In genomic region chr11:114807025-114807424, GRCm38 (mm10) we compare ENCODE assay signal across 39 mouse cellular contexts. TPM values are rescaled to one million over a fixed set of nuclear protein-coding genes. Genes with fewer than 3 reads are reported as not detected.
A peak's percentile ranks its signal among the peaks of the same experiment; 100 is the strongest.
DNase-seq lines count a peak whose midpoint lies in the region; ATAC-seq lines count a peak whose summit lies in the region.
"Had no signal": no experiment of that assay in that cellular context is flagged by ENCODE, and none has a peak within 500 bp of the region (broad histone marks: within the 10 kb centered on the region; RNA-seq: fewer than 3 reads in every experiment).

No protein-coding gene starts in this region.

- DNase-seq in forebrain, embryonic 11.5 days (ENCODE audit: low spot score): no peak
- no peak for DNase-seq in neural tube, embryonic 10.5 days (ENCODE audit: extremely low spot score, low spot score)
- DNase-seq in gastrocnemius, postnatal 14 days: no peak
- no peak for DNase-seq in cerebellum, adult 9-11 months
- DNase-seq: adrenal gland, postnatal 10 days; cerebellum, postnatal 14 days; heart, adult 2 months; kidney, adult 18-20 months; kidney, postnatal 25 days; lung, postnatal 14 days; right cerebral cortex, postnatal 25 days; thymus, adult 18-20 months; thymus, postnatal 25 days had no signal

- no peaks in the 10 kb centered on the region for H3K9me3 ChIP-seq in forebrain, embryonic 12.5 days
- H3K9me3 ChIP-seq in forebrain, embryonic 11.5 days (ENCODE audit: control insufficient read depth, low read length): no peaks in the 10 kb centered on the region
- H3K9me3 ChIP-seq in neural tube, embryonic 13.5 days: no peaks in the 10 kb centered on the region
- no peaks in the 10 kb centered on the region for H3K9me3 ChIP-seq in hindbrain, embryonic 12.5 days (replicated peaks)
- H3K9me3 ChIP-seq: embryonic facial prominence, embryonic 15.5 days; heart, embryonic 12.5 days; limb, embryonic 12.5 days; liver, embryonic 15.5 days; neural tube, embryonic 15.5 days had no signal

- no peak overlapping the region for H3K4me3 ChIP-seq in forebrain, embryonic 12.5 days (replicated peaks)
- no peak overlapping the region for H3K4me3 ChIP-seq in forebrain, embryonic 11.5 days (ENCODE audit: low read depth, low read length)
- no peak overlapping the region for H3K4me3 ChIP-seq in neural tube, embryonic 13.5 days
- no peak overlapping the region for H3K4me3 ChIP-seq in hindbrain, embryonic 12.5 days
- H3K4me3 ChIP-seq: embryonic facial prominence, embryonic 15.5 days; heart, adult 2 months; heart, embryonic 12.5 days; kidney, embryonic 15.5 days; layer of hippocampus, adult 2 months; left cerebral cortex, adult 2 months; limb, embryonic 12.5 days; liver, embryonic 15.5 days; neural tube, embryonic 15.5 days had no signal

- no peak overlapping the region for H3K9ac ChIP-seq in forebrain, embryonic 12.5 days
- H3K9ac ChIP-seq in forebrain, embryonic 11.5 days (ENCODE audit: low read length): no peak overlapping the region
- H3K9ac ChIP-seq in neural tube, embryonic 13.5 days: no peak overlapping the region
- H3K9ac ChIP-seq in hindbrain, embryonic 12.5 days: no peak overlapping the region
- H3K9ac ChIP-seq: embryonic facial prominence, embryonic 15.5 days; heart, embryonic 12.5 days; kidney, embryonic 15.5 days; limb, embryonic 12.5 days; liver, embryonic 15.5 days; lung, embryonic 14.5 days; neural tube, embryonic 15.5 days had no signal

- no peaks in the 10 kb centered on the region for H3K36me3 ChIP-seq in forebrain, embryonic 12.5 days (replicated peaks)
- no peaks in the 10 kb centered on the region for H3K36me3 ChIP-seq in forebrain, embryonic 11.5 days (ENCODE audit: control insufficient read depth, insufficient read depth, low read length)
- H3K36me3 ChIP-seq in neural tube, embryonic 13.5 days: no peaks in the 10 kb centered on the region
- H3K36me3 ChIP-seq in hindbrain, embryonic 12.5 days: no peaks in the 10 kb centered on the region
- H3K36me3 ChIP-seq: embryonic facial prominence, embryonic 15.5 days; heart, embryonic 12.5 days; kidney, embryonic 15.5 days; limb, embryonic 12.5 days; liver, embryonic 15.5 days; neural tube, embryonic 15.5 days had no signal

- peaks cover 50% of the 10 kb centered on the region for H3K4me1 ChIP-seq in forebrain, embryonic 12.5 days
- peaks cover 16% of the 10 kb centered on the region; the same call in 1 of the 2 replicates for H3K4me1 ChIP-seq in forebrain, embryonic 11.5 days (replicated peaks; ENCODE audit: control insufficient read depth, insufficient read depth, low read length)
- peaks cover 37% of the 10 kb centered on the region for H3K4me1 ChIP-seq in neural tube, embryonic 13.5 days (replicated peaks)
- H3K4me1 ChIP-seq in hindbrain, embryonic 12.5 days: peaks cover 57% of the 10 kb centered on the region

- ATAC-seq in forebrain, embryonic 12.5 days (ENCODE audit: low FRiP score): no peak
- ATAC-seq in forebrain, embryonic 11.5 days (replicated peaks; ENCODE audit: low FRiP score): no peak
- ATAC-seq in neural tube, embryonic 13.5 days (ENCODE audit: low read depth): no peak
- no peak for ATAC-seq in hindbrain, embryonic 12.5 days (ENCODE audit: low FRiP score)
- ATAC-seq: Patski had no signal

- intact Hi-C loops in gastrocnemius, postnatal 14 days (cut with DNase I; ENCODE audit: low total_unique reads): no loop called here

- H3K27ac ChIP-seq in forebrain, embryonic 12.5 days: peak overlapping the region; percentile 13; the same call in 1 of the 2 replicates
- no peak overlapping the region for H3K27ac ChIP-seq in forebrain, embryonic 11.5 days (ENCODE audit: low read depth, low read length)
- H3K27ac ChIP-seq in neural tube, embryonic 13.5 days (replicated peaks): peak overlapping the region; percentile 62
- H3K27ac ChIP-seq in hindbrain, embryonic 12.5 days: peak overlapping the region; percentile 48; the same call in 1 of the 2 replicates
- H3K27ac ChIP-seq: embryonic facial prominence, embryonic 15.5 days; heart, adult 2 months; kidney, embryonic 15.5 days; layer of hippocampus, adult 2 months; left cerebral cortex, adult 2 months; limb, embryonic 12.5 days; liver, embryonic 15.5 days; neural tube, embryonic 15.5 days; stomach, postnatal 0 days had no signal

- WGBS in forebrain, embryonic 12.5 days: 65% methylated on average over 2 of the region's 2 CpGs
- WGBS in forebrain, embryonic 11.5 days: 65% methylated on average over 2 of the region's 2 CpGs
- WGBS in neural tube, embryonic 13.5 days: 26% methylated on average over 2 of the region's 2 CpGs
- WGBS in hindbrain, embryonic 12.5 days: 51% methylated on average over 2 of the region's 2 CpGs

- H3K4me2 ChIP-seq in forebrain, embryonic 12.5 days: no peak overlapping the region
- no peak overlapping the region for H3K4me2 ChIP-seq in forebrain, embryonic 11.5 days (ENCODE audit: low read depth, low read length, severe bottlenecking)
- H3K4me2 ChIP-seq in neural tube, embryonic 13.5 days: no peak overlapping the region
- no peak overlapping the region for H3K4me2 ChIP-seq in hindbrain, embryonic 12.5 days (replicated peaks)
- H3K4me2 ChIP-seq: embryonic facial prominence, embryonic 15.5 days; heart, embryonic 12.5 days; kidney, embryonic 15.5 days; limb, embryonic 12.5 days; liver, embryonic 15.5 days; lung, embryonic 14.5 days; midbrain, embryonic 11.5 days; neural tube, embryonic 15.5 days had no signal

- no peaks in the 10 kb centered on the region for H3K27me3 ChIP-seq in forebrain, embryonic 12.5 days
- H3K27me3 ChIP-seq in forebrain, embryonic 11.5 days (ENCODE audit: control insufficient read depth, insufficient read depth, low read length): no peaks in the 10 kb centered on the region
- no peaks in the 10 kb centered on the region for H3K27me3 ChIP-seq in neural tube, embryonic 13.5 days
- H3K27me3 ChIP-seq in hindbrain, embryonic 12.5 days: 0 out of 2 replicates have a peak, but pooled peaks cover 4% of the 10 kb centered on the region
- H3K27me3 ChIP-seq: embryonic facial prominence, embryonic 15.5 days; kidney, embryonic 15.5 days; limb, embryonic 12.5 days; liver, embryonic 15.5 days; neural tube, embryonic 15.5 days; Patski had no signal

RNA-seq across cellular contexts. Expression of gene Gpr142, which starts 8.3 kb away (rescaled TPM):
- not detected in 2 replicates for polyA plus RNA-seq in forebrain, embryonic 12.5 days (2016; fragmentation: Nextera tagmentation; extraction: Ambion mirVana)
- not detected in 2 replicates for polyA plus RNA-seq in forebrain, embryonic 11.5 days (2014; fragmentation: Nextera tagmentation; extraction: Ambion mirVana)
- polyA plus RNA-seq in neural tube, embryonic 13.5 days (2015; fragmentation: Nextera tagmentation; extraction: Ambion mirVana): not detected in 2 replicates
- not detected in 2 replicates for polyA plus RNA-seq in hindbrain, embryonic 12.5 days (2016; fragmentation: Nextera tagmentation; extraction: Ambion mirVana)
- total RNA-seq in gastrocnemius, postnatal 14 days (2021): not detected
- total RNA-seq: adrenal gland, postnatal 10 days; gastrocnemius, adult 18-20 months; gastrocnemius, postnatal 4 days; heart, adult 2 months; hematopoietic stem cell, adult 5-6 weeks; layer of hippocampus, adult 2 months; layer of hippocampus, postnatal 14 days; left cerebral cortex, adult 2 months; left cerebral cortex, postnatal 25 days; liver, adult 2 months; MEL; midbrain, postnatal 0 days had no signal
- polyA plus RNA-seq: cortical plate, adult 2 months; embryonic facial prominence, embryonic 15.5 days; heart, adult 2 months; heart, embryonic 12.5 days; heart, postnatal 0 days; intestine, embryonic 14.5 days; limb, embryonic 12.5 days; liver, adult 2 months; liver, embryonic 15.5 days; lung, embryonic 14.5 days; midbrain, postnatal 0 days; neural tube, embryonic 15.5 days; stomach, postnatal 0 days had no signal

RNA-seq across cellular contexts. Expression of gene Btbd17, which starts 11.3 kb away (rescaled TPM):
- 41.6 and 44.8 TPM in 2 replicates for polyA plus RNA-seq in forebrain, embryonic 12.5 days (2016; fragmentation: Nextera tagmentation; extraction: Ambion mirVana)
- 42.2 and 47.3 TPM in 2 replicates for polyA plus RNA-seq in forebrain, embryonic 11.5 days (2014; fragmentation: Nextera tagmentation; extraction: Ambion mirVana)
- polyA plus RNA-seq in neural tube, embryonic 13.5 days (2015; fragmentation: Nextera tagmentation; extraction: Ambion mirVana): 19.4 and 22.7 TPM in 2 replicates
- 32.2 and 37.3 TPM in 2 replicates for polyA plus RNA-seq in hindbrain, embryonic 12.5 days (2016; fragmentation: Nextera tagmentation; extraction: Ambion mirVana)
- total RNA-seq in gastrocnemius, postnatal 14 days (2021): 1 to 10 TPM in 1 of 2 experiments, under 1 TPM in 1; 0.38 to 1.1 TPM
- total RNA-seq: gastrocnemius, adult 18-20 months; heart, adult 2 months; hematopoietic stem cell, adult 5-6 weeks; liver, adult 2 months; MEL had no signal
- polyA plus RNA-seq: liver, adult 2 months; liver, embryonic 15.5 days had no signal

RNA-seq across cellular contexts. Expression of gene Kif19a, which starts 41.8 kb away (rescaled TPM):
- polyA plus RNA-seq in forebrain, embryonic 12.5 days (2016; fragmentation: Nextera tagmentation; extraction: Ambion mirVana): 0.80 and 1.4 TPM in 2 replicates
- polyA plus RNA-seq in forebrain, embryonic 11.5 days (2014; fragmentation: Nextera tagmentation; extraction: Ambion mirVana): 0.83 and 1.2 TPM in 2 replicates
- polyA plus RNA-seq in neural tube, embryonic 13.5 days (2015; fragmentation: Nextera tagmentation; extraction: Ambion mirVana): 1.3 and 1.6 TPM in 2 replicates
- polyA plus RNA-seq in hindbrain, embryonic 12.5 days (2016; fragmentation: Nextera tagmentation; extraction: Ambion mirVana): 2.2 and 3.0 TPM in 2 replicates
- total RNA-seq in gastrocnemius, postnatal 14 days (2021): 1 to 10 TPM; 1.3 to 4.2 TPM
- total RNA-seq: MEL had no signal
- polyA plus RNA-seq: limb, embryonic 12.5 days had no signal

RNA-seq across cellular contexts. Expression of gene Gprc5c, which starts 43.9 kb away (rescaled TPM):
- 8.4 and 10.8 TPM in 2 replicates for polyA plus RNA-seq in forebrain, embryonic 12.5 days (2016; fragmentation: Nextera tagmentation; extraction: Ambion mirVana)
- polyA plus RNA-seq in forebrain, embryonic 11.5 days (2014; fragmentation: Nextera tagmentation; extraction: Ambion mirVana): 14.1 and 14.4 TPM in 2 replicates
- 14.2 and 15.6 TPM in 2 replicates for polyA plus RNA-seq in neural tube, embryonic 13.5 days (2015; fragmentation: Nextera tagmentation; extraction: Ambion mirVana)
- 29.7 and 30.0 TPM in 2 replicates for polyA plus RNA-seq in hindbrain, embryonic 12.5 days (2016; fragmentation: Nextera tagmentation; extraction: Ambion mirVana)
- 10 to 100 TPM; 39.1 to 43.0 TPM for total RNA-seq in gastrocnemius, postnatal 14 days (2021)
- total RNA-seq: hematopoietic stem cell, adult 5-6 weeks; MEL had no signal
